ENCODE assay signal across 11 mouse cellular contexts in genomic region chr11:76439666-76440065, GRCm38 (mm10). TPM values are rescaled to one million over a fixed set of nuclear protein-coding genes. Genes with fewer than 3 reads are reported as not detected.
DNase-seq lines count a peak whose midpoint lies in the region; ATAC-seq and TF ChIP-seq lines count a peak whose summit lies in the region.
"Had no signal": no experiment of that assay in that cellular context is flagged by ENCODE, and none has a peak within 500 bp of the region (broad histone marks: within the 10 kb centered on the region; RNA-seq: fewer than 3 reads in every experiment).

No protein-coding gene starts in this region.

- no peak overlapping the region for H3K4me3 ChIP-seq in kidney, embryonic 16.5 days (ENCODE audit: low read length)
- no peak overlapping the region for H3K4me3 ChIP-seq in cortical plate, adult 2 months (ENCODE audit: insufficient read depth, low read length)
- no peak overlapping the region for H3K4me3 ChIP-seq in intestine, embryonic 15.5 days (replicated peaks)
- H3K4me3 ChIP-seq in midbrain, embryonic 14.5 days (replicated peaks; ENCODE audit: low read depth, low read length), result no peak overlapping the region
- H3K4me3 ChIP-seq: embryonic facial prominence, embryonic 15.5 days had no signal

- no peaks in the 10 kb centered on the region for H3K9me3 ChIP-seq in kidney, embryonic 16.5 days (ENCODE audit: low read length)
- H3K9me3 ChIP-seq in intestine, embryonic 15.5 days, result no peaks in the 10 kb centered on the region
- no peaks in the 10 kb centered on the region for H3K9me3 ChIP-seq in midbrain, embryonic 14.5 days (ENCODE audit: control insufficient read depth, low read length)
- H3K9me3 ChIP-seq: embryonic facial prominence, embryonic 15.5 days; G1E had no signal

- DNase-seq in kidney, postnatal 25 days, result no peak
- DNase-seq in midbrain, embryonic 14.5 days, result peak; percentile 41
- DNase-seq in adrenal gland, adult 18-20 months (ENCODE audit: low spot score in 2 of 2), result no peak
- DNase-seq in MN1 (ENCODE audit: low spot score), result no peak
- no peak for DNase-seq in cerebellum, adult 9-11 months

- no peak overlapping the region for H3K27ac ChIP-seq in kidney, embryonic 16.5 days (ENCODE audit: low read length)
- H3K27ac ChIP-seq in cortical plate, adult 2 months (ENCODE audit: insufficient read depth, low read length), result peak overlapping the region; percentile 24; the same call in 1 of the 2 replicates
- peak overlapping the region; percentile 56; the same call in 1 of the 2 replicates for H3K27ac ChIP-seq in intestine, embryonic 15.5 days
- no peak overlapping the region; the same call in 1 of the 2 replicates for H3K27ac ChIP-seq in midbrain, embryonic 14.5 days (replicated peaks; ENCODE audit: low read depth, low read length)
- H3K27ac ChIP-seq: embryonic facial prominence, embryonic 15.5 days had no signal

- WGBS in kidney, embryonic 16.5 days, result 23% methylated on average over 3 of the region's 3 CpGs
- 30% methylated on average over 3 of the region's 3 CpGs for WGBS in intestine, embryonic 15.5 days
- 6% methylated on average over 3 of the region's 3 CpGs for WGBS in midbrain, embryonic 14.5 days

- H3K9ac ChIP-seq in kidney, embryonic 16.5 days (replicated peaks; ENCODE audit: low read length), result 0 out of 2 replicates have a peak overlapping the region, but pooled peaks have one; percentile 1
- no peak overlapping the region for H3K9ac ChIP-seq in intestine, embryonic 15.5 days
- H3K9ac ChIP-seq in midbrain, embryonic 14.5 days (replicated peaks; ENCODE audit: low read length), result no peak overlapping the region
- H3K9ac ChIP-seq: embryonic facial prominence, embryonic 15.5 days had no signal

- TF ChIP-seq POLR2A in cortical plate, adult 2 months (IDR thresholded peaks at IDR 0.05; ENCODE audit: extremely low read depth, insufficient read depth, low read length), result peak; percentile 34; the same call in 1 of the 2 replicates

- H3K4me1 ChIP-seq in kidney, embryonic 16.5 days (ENCODE audit: insufficient read depth, low read length), result peaks cover 28% of the 10 kb centered on the region
- peaks cover 25% of the 10 kb centered on the region for H3K4me1 ChIP-seq in cortical plate, adult 2 months (ENCODE audit: control insufficient read depth, insufficient read depth, low read length)
- peaks cover 26% of the 10 kb centered on the region for H3K4me1 ChIP-seq in intestine, embryonic 15.5 days (replicated peaks)
- peaks cover 24% of the 10 kb centered on the region for H3K4me1 ChIP-seq in midbrain, embryonic 14.5 days (ENCODE audit: control insufficient read depth, insufficient read depth, low read length)

- H3K27me3 ChIP-seq in kidney, embryonic 16.5 days (ENCODE audit: insufficient read depth, low read length), result no peaks in the 10 kb centered on the region
- no peaks in the 10 kb centered on the region for H3K27me3 ChIP-seq in intestine, embryonic 15.5 days (replicated peaks)
- no peaks in the 10 kb centered on the region for H3K27me3 ChIP-seq in midbrain, embryonic 14.5 days (ENCODE audit: control insufficient read depth, insufficient read depth, low read length)
- H3K27me3 ChIP-seq: embryonic facial prominence, embryonic 15.5 days had no signal

- 0 out of 2 replicates have a peak, but pooled peaks cover 8% of the 10 kb centered on the region for H3K36me3 ChIP-seq in kidney, embryonic 16.5 days (ENCODE audit: insufficient read depth, low read length)
- H3K36me3 ChIP-seq in intestine, embryonic 15.5 days, result peaks cover 7% of the 10 kb centered on the region; the same call in 1 of the 2 replicates
- H3K36me3 ChIP-seq in midbrain, embryonic 14.5 days (ENCODE audit: control insufficient read depth, insufficient read depth, low read length), result peaks cover 51% of the 10 kb centered on the region
- H3K36me3 ChIP-seq: G1E had no signal

- no peak for ATAC-seq in kidney, embryonic 16.5 days (ENCODE audit: low FRiP score, low TSS enrichment)
- no peak for ATAC-seq in intestine, embryonic 15.5 days
- no peak for ATAC-seq in midbrain, embryonic 14.5 days (ENCODE audit: low FRiP score, low TSS enrichment)
- ATAC-seq: inflammation-experienced regulatory T-cells, adult 6 months had no signal

- no peak for TF ChIP-seq CTCF in cortical plate, adult 2 months (IDR thresholded peaks at IDR 0.05; ENCODE audit: extremely low read depth, insufficient read depth, low read length)

- no peak overlapping the region for H3K4me2 ChIP-seq in kidney, embryonic 16.5 days (replicated peaks; ENCODE audit: low read depth, low read length)
- no peak overlapping the region for H3K4me2 ChIP-seq in intestine, embryonic 15.5 days (replicated peaks)
- H3K4me2 ChIP-seq in midbrain, embryonic 14.5 days (ENCODE audit: low read length), result no peak overlapping the region
- H3K4me2 ChIP-seq: embryonic facial prominence, embryonic 15.5 days had no signal

RNA-seq across cellular contexts. Expression of gene Timm22, which starts 32.9 kb away (rescaled TPM):
- 106 and 112 TPM in 2 replicates for polyA plus RNA-seq in kidney, embryonic 16.5 days (2015; fragmentation: Nextera tagmentation; extraction: Ambion mirVana)
- polyA plus RNA-seq in cortical plate, adult 2 months (2012; rRNA removed), result 28.3 and 28.7 TPM in 2 replicates
- polyA plus RNA-seq in intestine, embryonic 15.5 days (2015; fragmentation: Nextera tagmentation; extraction: Ambion mirVana), result 87.2 and 103 TPM in 2 replicates
- 111 and 120 TPM in 2 replicates for polyA plus RNA-seq in midbrain, embryonic 14.5 days (2014; fragmentation: Nextera tagmentation; extraction: Ambion mirVana)
- total RNA-seq in adrenal gland, adult 18-20 months (2021), result 10 to 100 TPM; 35.7 to 51.2 TPM

RNA-seq across cellular contexts. Expression of gene Nxn, which starts 40.7 kb away (rescaled TPM):
- polyA plus RNA-seq in kidney, embryonic 16.5 days (2015; fragmentation: Nextera tagmentation; extraction: Ambion mirVana), result 26.9 and 29.5 TPM in 2 replicates
- 8.0 and 9.2 TPM in 2 replicates for polyA plus RNA-seq in cortical plate, adult 2 months (2012; rRNA removed)
- 31.1 and 31.2 TPM in 2 replicates for polyA plus RNA-seq in intestine, embryonic 15.5 days (2015; fragmentation: Nextera tagmentation; extraction: Ambion mirVana)
- polyA plus RNA-seq in midbrain, embryonic 14.5 days (2014; fragmentation: Nextera tagmentation; extraction: Ambion mirVana), result 21.9 and 28.2 TPM in 2 replicates
- 10 to 100 TPM; 20.4 to 34.1 TPM for total RNA-seq in adrenal gland, adult 18-20 months (2021)

Comparison
In these comparisons a context has a peak if more than half of its experiments do, and no peak if none do; other contexts are left out.
1. H3K27ac ChIP-seq: peak in cortical plate, adult 2 months (single experiment) and intestine, embryonic 15.5 days (single experiment); none in kidney, embryonic 16.5 days (single experiment) and midbrain, embryonic 14.5 days (single experiment).